Mouse (Mus musculus) cerebellum, adult 2 months (tissue): ENCODE results near the gene Gprc5b. TPM values are rescaled to one million over a fixed set of nuclear protein-coding genes. Genes with fewer than 3 reads are reported as not detected.

Experiments
- DNase-seq, 2 experiments: peaks; one replicate each; pipeline ENCODE4 v3.0.0; 2021
- H3K27ac ChIP-seq: fragments of 200-500 bp; 2 replicates; pipeline ENCODE4 v1.5.1; 2012; ENCODE audit warnings: low read length, control low read depth, inconsistent platforms; ENCODE audit not compliant: insufficient read depth
- H3K27me3 ChIP-seq: fragments of 200-500 bp; 2 replicates; pipeline ENCODE4 v1.6.1; 2012; ENCODE audit warnings: inconsistent platforms, mild to moderate bottlenecking, low read length, moderate library complexity; ENCODE audit not compliant: control insufficient read depth, insufficient read depth
- H3K4me1 ChIP-seq: fragments of 200-500 bp; 2 replicates; pipeline ENCODE4 v1.6.1; 2011; ENCODE audit warnings: low read length; ENCODE audit not compliant: control insufficient read depth, insufficient read depth
- H3K4me3 ChIP-seq: fragments of 200-500 bp; replicated peaks from 2 replicates; pipeline ENCODE3; 2011; ENCODE audit warnings: mild to moderate bottlenecking, low read depth, low read length, control low read depth; ENCODE audit not compliant: insufficient read depth
- CTCF ChIP-seq: fragments of 200-500 bp; IDR thresholded peaks from 2 replicates; pipeline ENCODE4 v1.5.1; 2011; ENCODE audit warnings: low read depth, mild to moderate bottlenecking, control low read depth, low read length, moderate library complexity, borderline replicate concordance; ENCODE audit not compliant: insufficient read depth
- POLR2A ChIP-seq: fragments of 200-500 bp; IDR thresholded peaks from 2 replicates; pipeline ENCODE4 v1.6.1; 2011; ENCODE audit warnings: low read length, control low read depth, borderline replicate concordance; ENCODE audit not compliant: insufficient read depth
- WGBS: fragments of 180-500 bp; shearing (Covaris S2); methylation state at CpG from one replicate; pipeline ENCODE4 v1.1.7; 2018; 5-methylcytosine and 5-hydroxymethylcytosine counted together
- polyA plus RNA-seq: library from polyadenylated mRNA; depleted of rRNA; stranded (reverse); fragments of >200 nt; gene quantifications from 2 replicates; pipeline ENCODE4 v1.2.3, GENCODE M21; 2012; rRNA removed

The Gprc5b gene
- polyA plus RNA-seq, result 339 and 347 TPM in 2 replicates

GRCm38 (mm10) chr7:118995007-118995406, at the start of gene Gprc5b:
Gene Gprc5b, minus strand, starts transcription at chr7:118995211.
- peak within 1 kb of the TSS; percentile 96 for H3K27ac ChIP-seq
- TF ChIP-seq POLR2A (peak; percentile 92; the same call in 1 of the 2 replicates), CTCF (no peak)
- H3K4me1 ChIP-seq, result peaks cover 19% of the 10 kb centered on the region
- no peaks in the 10 kb centered on the region for H3K27me3 ChIP-seq
- whole genome bisulfite sequencing, result under 1% methylated on average over 42 of the region's 44 CpGs
- peak; percentile 89 to 90 for DNase-seq
- H3K4me3 ChIP-seq, result peak within 1 kb of the TSS; percentile 66

- DNase-seq, result no peak
- Histone ChIP-seq H3K27ac (no peak overlapping the region), H3K4me3 (no peak overlapping the region), H3K27me3 (no peaks in the 10 kb centered on the region), H3K4me1 (no peaks in the 10 kb centered on the region)
- TF ChIP-seq CTCF (no peak), POLR2A (no peak)
Measured at GRCm38 (mm10) chr7:119041502-119041901, 46.5 kb upstream of the Gprc5b start.

GRCm38 (mm10) chr7:119037581-119037980, 42.6 kb upstream of the Gprc5b start:
- no peak overlapping the region for H3K4me3 ChIP-seq
- DNase-seq, result no peak
- TF ChIP-seq POLR2A, result no peak
- no peak for TF ChIP-seq CTCF

DNA sequence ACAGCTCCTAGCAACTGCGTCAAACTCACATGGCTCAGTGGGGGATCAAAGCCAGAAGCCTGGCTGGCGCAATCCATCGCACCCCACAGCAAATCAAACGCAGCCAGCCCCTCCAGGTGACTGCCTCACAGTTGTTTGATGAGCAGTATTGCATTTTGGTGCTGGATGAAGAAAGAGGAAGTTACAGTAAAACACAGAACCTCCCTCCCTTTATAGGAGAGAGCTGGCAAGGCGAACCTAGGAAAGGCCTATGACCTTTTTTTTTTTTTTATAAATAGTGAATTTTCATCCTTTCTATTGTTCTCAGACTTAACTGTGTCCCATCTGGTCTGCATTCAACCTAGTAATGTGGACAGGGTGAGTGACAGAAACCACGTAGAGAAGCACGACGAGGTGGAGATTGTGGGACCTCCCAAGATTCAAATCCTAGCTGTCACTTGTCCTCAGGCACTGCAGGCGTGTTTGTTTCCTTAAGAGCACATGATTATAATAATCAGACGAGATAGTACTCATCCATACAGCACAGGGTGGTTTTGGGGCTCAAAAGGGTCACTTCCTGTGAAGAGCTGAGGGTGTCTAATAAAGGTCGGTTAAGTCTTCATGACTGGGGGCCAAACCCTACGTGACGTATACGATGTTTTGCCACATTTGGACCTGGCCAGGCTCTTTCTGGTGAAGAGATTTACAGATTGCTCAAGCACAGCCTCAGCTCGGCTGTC, 39.4 kb upstream of the Gprc5b start:
- DNase-seq, result no peak
- no peaks in the 10 kb centered on the region for H3K4me1 ChIP-seq
- H3K27me3 ChIP-seq, result no peaks in the 10 kb centered on the region
- TF ChIP-seq POLR2A (no peak), CTCF (no peak)
- no peak overlapping the region for H3K4me3 ChIP-seq
- no peak overlapping the region for H3K27ac ChIP-seq
- WGBS, result 49% methylated on average over 15 of the region's 15 CpGs

More at GRCm38 (mm10) chr7:119037581-119037980, 42.6 kb upstream of the Gprc5b start:
- no peaks in the 10 kb centered on the region for H3K27me3 ChIP-seq
- H3K27ac ChIP-seq, result no peak overlapping the region
- H3K4me1 ChIP-seq, result no peaks in the 10 kb centered on the region

GRCm38 (mm10) chr7:119023394-119023921, 28.4 kb upstream of the Gprc5b start:
- H3K4me1 ChIP-seq, result 0 out of 2 replicates have a peak, but pooled peaks cover 6% of the 10 kb centered on the region
- H3K27ac ChIP-seq, result no peak overlapping the region
- no peak overlapping the region for H3K4me3 ChIP-seq
- 32% methylated on average over 17 of the region's 17 CpGs for WGBS
- no peaks in the 10 kb centered on the region for H3K27me3 ChIP-seq
- TF ChIP-seq CTCF, result peak; percentile 54; the same call in 1 of the 2 replicates
- no peak for TF ChIP-seq POLR2A
- peak; percentile 37 to 55 for DNase-seq

GRCm38 (mm10) chr7:119022238-119023156, 27.5 kb upstream of the Gprc5b start:
- no peak overlapping the region for H3K27ac ChIP-seq
- DNase-seq, result peak; percentile 46 to 49

GRCm38 (mm10) chr7:119019537-119019936, 24.5 kb upstream of the Gprc5b start:
- 0 out of 2 replicates have a peak, but pooled peaks cover 6% of the 10 kb centered on the region for H3K4me1 ChIP-seq
- TF ChIP-seq CTCF, result peak; percentile 70; the same call in 1 of the 2 replicates
- TF ChIP-seq POLR2A, result no peak
- peak; percentile 50 to 64 for DNase-seq
- H3K27me3 ChIP-seq, result no peaks in the 10 kb centered on the region
- 2% methylated on average over 4 of the region's 4 CpGs for WGBS
- no peak overlapping the region for H3K27ac ChIP-seq
- no peak overlapping the region for H3K4me3 ChIP-seq

More at GRCm38 (mm10) chr7:119022238-119023156, 27.5 kb upstream of the Gprc5b start:
- 63% methylated on average over 19 of the region's 19 CpGs for WGBS
- TF ChIP-seq CTCF, result peak; percentile 71
- TF ChIP-seq POLR2A, result no peak
- Histone ChIP-seq H3K27me3 (no peaks in the 10 kb centered on the region), H3K4me1 (0 out of 2 replicates have a peak, but pooled peaks cover 6% of the 10 kb centered on the region), H3K4me3 (no peak overlapping the region)
